Mouse (Mus musculus): ENCODE measurements at regions not wholly inside any gene's neighbourhood (a gene's known extent, or its start where the extent isn't known, plus 50 kb on each side); places are given as distances from the start of the nearest gene placed in this dataset.

- TF ChIP-seq CTCF (IDR thresholded peaks at IDR 0.05; ENCODE audit: low read depth, low read length) (no peak), EP300 (IDR thresholded peaks at IDR 0.05; ENCODE audit: insufficient read depth, low read depth, low read length) (no peak), POLR2A (IDR thresholded peaks at IDR 0.05; ENCODE audit: insufficient read depth, low read length) (no peak)
Observed at GRCm38 (mm10) chr12:25579407-25579806, 482.5 kb upstream of the Id2 start.
